Mouse (Mus musculus) left cerebral cortex, postnatal 10 days (tissue): Measurements from ENCODE around the gene Ccdc78. TPM values are rescaled to one million over a fixed set of nuclear protein-coding genes. Genes with fewer than 3 reads are reported as not detected.
"Not testable (repeated sequence)": the region's sequence is repeated elsewhere in the genome, so short reads cannot be mapped to it uniquely, and the experiment has no call there.

ENCODE experiments used
- DNase-seq, 2 experiments: peaks; one replicate each; pipeline ENCODE4 v3.0.0; 2021 to 2022; ENCODE audit warnings: low spot score in 2 of 2, mixed read lengths in 1 of 2; ENCODE audit errors: extremely low spot score in 1 of 2
- intact Hi-C: fragments of 180-260 bp; cut with DNase I; formaldehyde crosslinking; loops from one replicate; pipeline ENCODE4 v1.15.1; 2025
- total RNA-seq, 2 experiments: library from RNA; stranded (reverse); gene quantifications; 2 replicates each; pipeline ENCODE4 v1.2.3; 2021

Gene Ccdc78
- total RNA-seq, 2 experiments from 2014 or later = 0.16 TPM; not detected in 1

- no peak for DNase-seq
- intact Hi-C loops = no loop called here
Measured at GRCm38 (mm10) chr17:25806507-25806906, 20.1 kb downstream of the Ccdc78 start.

DNA sequence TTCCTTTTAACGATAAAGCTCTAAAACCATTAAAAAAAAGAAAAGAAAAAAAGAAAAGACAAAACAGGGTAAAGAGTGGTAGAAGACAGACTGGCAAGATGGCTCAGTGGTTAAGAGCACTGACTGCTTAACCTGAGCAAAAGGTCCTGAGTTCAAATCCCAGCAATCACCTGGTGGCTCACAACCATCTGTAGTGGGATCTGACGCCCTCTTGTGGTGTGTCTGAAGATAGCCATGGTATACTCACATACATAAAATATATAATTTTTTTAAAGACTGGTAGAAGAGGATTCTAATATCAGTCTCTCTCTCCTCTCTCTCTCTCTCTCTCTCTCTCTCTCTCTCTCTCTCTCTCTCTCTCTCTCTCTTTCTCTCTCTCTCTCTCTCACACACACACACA lies 21.1 kb downstream of the Ccdc78 start:
- DNase-seq, intact Hi-C loops: not testable (repeated sequence)

GRCm38 (mm10) chr17:25808028-25808427 lies 21.6 kb downstream of the Ccdc78 start:
- no peak for DNase-seq
- intact Hi-C loops = no loop called here

DNA sequence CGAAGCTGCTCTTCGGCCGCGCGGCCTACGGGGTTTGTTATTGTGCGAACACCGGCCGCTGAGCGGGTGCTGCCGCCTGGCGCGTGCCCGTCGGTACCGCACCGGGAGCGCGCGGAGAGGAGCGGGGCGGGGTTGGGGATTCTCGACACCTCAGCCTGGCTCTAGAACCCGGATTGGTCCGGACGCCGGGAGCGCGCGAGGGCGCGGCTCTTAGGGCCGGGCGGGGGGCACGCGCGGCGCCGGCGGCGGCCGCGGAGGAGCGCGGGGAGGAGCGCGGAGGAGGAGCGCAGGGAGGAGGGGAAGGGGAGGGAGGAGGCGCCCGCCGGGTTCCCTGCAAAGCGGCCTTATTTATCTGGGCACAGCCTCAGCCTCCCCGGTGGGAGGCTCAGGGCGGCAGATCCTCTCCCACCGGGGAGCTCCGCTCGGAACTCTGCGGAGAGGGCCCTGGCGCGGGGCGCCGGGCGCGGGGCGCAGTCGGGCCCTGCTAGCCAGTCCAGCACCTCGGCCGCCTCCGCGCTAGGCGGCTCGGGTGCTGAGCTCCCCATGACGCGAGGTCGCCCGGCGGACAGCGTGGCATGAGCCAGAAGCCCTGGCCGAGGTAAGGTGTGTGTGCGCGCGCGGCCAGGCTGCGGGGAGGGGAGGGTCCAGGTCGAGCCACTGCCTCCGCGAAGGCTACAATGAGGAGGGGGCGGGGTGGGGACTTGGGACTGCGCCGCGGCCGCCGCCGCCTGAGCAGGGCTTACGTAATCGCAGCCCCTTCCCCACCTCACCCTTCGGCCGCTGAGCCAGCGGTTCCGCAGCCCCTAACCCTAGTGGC lies 22.6 kb downstream of the Ccdc78 start, which contains the start of gene Fbxl16:
Gene Fbxl16 (plus strand): TSS at position 297 of the 817 bp plus-strand sequence.
- intact Hi-C loops = no loop called here
- DNase-seq = peak; percentile 87 to 90

DNA sequence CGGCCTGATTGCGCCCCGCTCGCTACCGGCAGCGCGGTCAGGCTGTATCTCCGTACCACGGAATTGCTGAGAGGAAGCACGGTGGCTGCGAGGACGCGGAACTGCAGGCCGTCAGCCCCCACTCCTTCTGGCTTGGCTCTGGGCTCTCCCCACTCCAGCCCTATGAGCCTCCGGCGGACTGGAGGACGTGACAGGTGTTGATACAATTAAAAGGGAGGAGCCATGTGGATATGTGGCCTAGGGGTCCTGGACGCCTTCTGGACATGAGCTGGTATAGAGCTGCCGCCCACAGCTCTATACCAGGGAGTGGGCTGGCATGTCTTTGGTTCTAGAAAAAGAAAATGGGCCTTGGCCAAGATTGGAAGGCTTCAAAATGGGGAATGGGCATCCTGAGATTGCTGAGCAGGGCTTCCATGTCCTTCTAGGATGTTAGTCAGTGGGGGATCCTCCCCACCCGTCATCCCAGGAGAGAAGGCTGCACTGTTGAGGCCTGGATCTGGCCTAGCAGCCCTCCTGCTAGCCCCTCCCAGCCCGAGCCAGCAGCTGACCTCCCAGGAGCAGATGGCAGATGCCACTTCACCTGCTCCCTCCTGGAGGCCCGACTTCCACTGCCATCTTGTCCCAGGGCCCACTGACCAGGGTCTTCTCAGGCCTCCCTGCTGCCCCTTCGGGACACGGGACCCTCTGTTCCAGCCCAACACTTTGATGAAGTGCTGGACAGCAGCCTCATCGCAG lies 23.4 kb downstream of the Ccdc78 start:
- peak in 1 of 2 experiments; percentile 63 for DNase-seq
- intact Hi-C loops = no loop called here

GRCm38 (mm10) chr17:25810890-25811289 lies 24.5 kb downstream of the Ccdc78 start:
- intact Hi-C loops = no loop called here

GRCm38 (mm10) chr17:25813471-25813870 lies 27.1 kb downstream of the Ccdc78 start:
- intact Hi-C loops = no loop called here
- peak in 1 of 2 experiments; percentile 88 for DNase-seq

More at GRCm38 (mm10) chr17:25810890-25811289, 24.5 kb downstream of the Ccdc78 start:
- DNase-seq = no peak

- intact Hi-C loops = no loop called here
- DNase-seq = no peak
Measured at GRCm38 (mm10) chr17:25817662-25818061, 31.3 kb downstream of the Ccdc78 start.

DNA sequence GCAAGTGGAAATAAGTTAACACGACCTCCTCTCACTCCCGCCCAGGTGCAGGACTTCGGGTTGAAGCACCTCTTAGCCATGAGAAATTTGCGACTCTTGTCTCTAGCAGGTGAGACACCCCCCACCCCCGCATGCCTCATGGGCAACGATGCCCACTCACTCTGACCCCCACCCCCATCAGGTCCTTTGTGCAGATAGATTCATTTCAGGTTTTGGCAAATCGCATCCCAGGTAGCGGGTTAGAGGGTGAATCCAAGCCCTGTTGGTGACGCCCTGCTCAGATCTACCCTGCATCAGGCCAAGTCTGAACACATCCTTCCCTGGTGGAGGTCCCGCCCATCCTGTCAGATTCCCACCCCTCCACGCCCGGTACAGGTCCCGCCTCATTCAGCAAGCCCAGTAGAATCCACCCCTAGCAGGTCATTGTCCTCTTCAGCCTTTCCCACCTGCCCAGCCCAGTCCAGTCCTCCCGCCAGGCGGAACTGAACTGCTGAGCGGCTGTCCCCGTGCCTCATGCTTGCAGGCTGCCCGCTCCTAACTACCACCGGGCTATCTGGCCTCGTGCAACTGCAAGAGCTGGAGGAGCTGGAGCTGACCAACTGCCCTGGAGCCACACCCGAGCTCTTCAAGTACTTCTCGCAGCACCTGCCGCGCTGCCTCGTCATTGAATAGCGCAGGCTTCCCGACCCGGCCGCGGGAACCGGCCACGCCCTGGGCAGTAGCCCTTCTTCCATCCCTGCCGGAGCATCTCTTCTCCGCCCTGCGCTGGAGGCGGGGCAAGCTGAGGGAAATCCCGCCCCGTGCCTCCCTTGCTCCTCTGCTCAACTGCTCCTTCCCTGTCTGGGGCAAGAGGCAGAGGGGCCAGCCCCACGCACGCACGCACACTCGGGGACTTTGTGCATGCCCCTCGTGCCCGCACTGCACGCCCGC lies 32.7 kb downstream of the Ccdc78 start:
- DNase-seq = peak in 1 of 2 experiments; percentile 41
- intact Hi-C loops = no loop called here

GRCm38 (mm10) chr17:25823452-25823851 lies 37.1 kb downstream of the Ccdc78 start, which contains the start of gene Wdr24:
Gene Wdr24, plus strand, starts transcription at chr17:25823627.
- peak; percentile 80 to 86 for DNase-seq
- intact Hi-C loops = no loop called here

DNA sequence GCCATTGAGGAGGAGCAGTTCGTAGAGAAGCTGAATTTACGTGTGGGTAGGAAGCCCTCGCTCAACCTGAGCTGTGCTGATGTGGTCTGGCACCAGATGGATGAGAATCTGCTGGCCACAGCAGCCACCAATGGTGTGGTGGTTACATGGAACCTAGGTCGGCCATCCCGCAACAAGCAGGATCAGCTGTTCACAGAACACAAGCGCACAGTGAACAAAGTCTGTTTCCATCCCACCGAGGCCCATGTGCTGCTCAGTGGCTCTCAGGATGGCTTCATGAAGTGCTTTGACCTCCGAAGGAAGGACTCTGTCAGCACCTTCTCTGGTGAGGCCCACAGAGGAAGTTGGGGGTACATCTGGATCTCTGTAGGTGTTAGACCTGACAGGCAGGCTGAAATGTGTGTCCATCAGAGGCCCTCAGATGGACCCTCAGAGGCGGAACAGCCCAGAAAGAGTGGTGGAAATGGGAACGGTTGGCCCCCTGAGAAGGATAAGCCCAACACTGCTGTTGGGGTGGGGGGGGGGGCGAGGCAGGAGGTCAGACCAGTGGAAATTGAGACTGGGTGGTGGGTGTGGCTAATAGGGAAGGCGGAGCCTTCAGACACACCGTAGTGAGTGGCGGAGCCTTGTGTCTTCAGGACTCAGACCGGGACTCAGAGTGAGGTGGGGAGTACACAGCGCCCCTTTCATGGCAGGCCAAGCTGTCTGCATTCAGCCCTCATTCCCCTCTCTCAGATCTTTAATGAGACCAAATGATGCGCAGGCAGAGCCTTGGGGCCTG lies 38.2 kb downstream of the Ccdc78 start:
- peak in 1 of 2 experiments; percentile 29 for DNase-seq
- intact Hi-C loops = no loop called here

DNA sequence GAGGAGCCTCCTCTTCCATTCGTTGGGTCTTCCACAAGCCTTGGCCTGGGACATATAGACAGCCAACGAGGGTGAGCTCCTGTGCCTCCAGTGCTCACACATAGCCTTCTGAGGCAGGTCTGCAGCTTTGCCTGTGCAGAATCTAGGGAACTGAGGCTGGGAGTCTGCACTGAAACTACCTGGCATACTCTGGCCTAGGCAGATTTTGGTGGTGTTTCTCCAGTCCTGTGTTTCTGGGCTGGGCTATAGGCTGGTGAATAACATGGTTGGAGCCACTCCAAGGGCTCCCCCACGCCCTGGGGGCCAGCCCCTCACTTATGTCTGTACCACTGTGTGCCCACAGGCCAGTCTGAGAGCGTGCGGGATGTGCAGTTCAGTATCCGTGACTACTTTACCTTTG lies 38.9 kb downstream of the Ccdc78 start:
- DNase-seq = peak in 1 of 2 experiments; percentile 22
- intact Hi-C loops = no loop called here

- intact Hi-C loops = no loop called here
- no peak for DNase-seq
Measured at GRCm38 (mm10) chr17:25825984-25826570, 39.7 kb downstream of the Ccdc78 start.

DNA sequence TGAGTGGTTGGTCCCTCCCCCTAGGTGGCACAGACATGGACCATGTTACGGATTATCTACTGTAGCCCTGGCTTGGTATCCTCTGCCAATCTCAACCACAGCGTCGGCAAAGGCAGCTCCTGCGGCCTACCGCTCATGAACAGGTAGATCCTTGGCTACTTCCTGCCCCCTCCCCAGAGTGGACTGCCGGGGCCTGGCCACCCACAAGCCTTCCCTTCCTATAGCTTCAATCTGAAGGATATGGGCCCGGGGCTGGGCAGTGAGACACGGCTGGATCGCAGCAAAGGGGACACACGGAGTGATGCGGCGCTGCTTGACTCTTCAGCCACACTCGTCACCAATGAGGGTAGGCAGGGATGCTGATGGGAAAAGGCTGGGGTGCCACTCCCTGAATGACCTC lies 40.6 kb downstream of the Ccdc78 start:
- peak in 1 of 2 experiments; percentile 23 for DNase-seq

DNA sequence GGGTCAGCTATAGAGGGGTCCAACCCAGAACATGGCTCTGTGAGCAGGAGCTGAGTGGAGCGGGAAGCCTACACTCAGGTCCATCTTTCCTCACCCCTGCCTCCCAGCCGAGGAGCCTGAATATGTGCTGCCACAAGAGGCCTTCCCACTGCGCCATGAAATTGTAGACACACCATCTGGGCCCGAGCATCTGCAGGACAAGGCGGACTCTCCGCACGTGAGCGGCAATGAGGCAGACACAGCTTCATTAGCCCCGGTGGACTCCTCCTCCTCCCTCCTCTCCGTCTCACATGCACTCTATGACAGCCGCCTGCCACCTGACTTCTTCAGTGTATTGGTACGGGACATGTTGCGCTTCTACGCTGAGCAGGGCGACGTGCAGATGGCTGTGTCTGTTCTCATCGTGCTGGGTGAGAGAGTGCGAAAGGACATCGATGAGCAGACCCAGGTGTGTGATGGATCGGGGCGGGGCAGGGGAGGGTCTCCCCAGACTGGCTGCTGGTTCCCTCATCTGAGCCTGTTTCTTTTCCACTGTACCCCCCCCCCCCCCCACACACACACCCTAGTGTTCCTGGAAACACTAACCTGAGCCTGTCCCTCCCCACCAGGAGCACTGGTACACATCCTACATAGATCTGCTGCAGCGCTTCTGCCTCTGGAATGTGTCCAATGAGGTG lies 41.3 kb downstream of the Ccdc78 start:
- intact Hi-C loops = no loop called here
- DNase-seq = peak in 1 of 2 experiments; percentile 30

More for the DNA sequence above, 40.6 kb downstream of the Ccdc78 start:
- intact Hi-C loops = no loop called here

DNA sequence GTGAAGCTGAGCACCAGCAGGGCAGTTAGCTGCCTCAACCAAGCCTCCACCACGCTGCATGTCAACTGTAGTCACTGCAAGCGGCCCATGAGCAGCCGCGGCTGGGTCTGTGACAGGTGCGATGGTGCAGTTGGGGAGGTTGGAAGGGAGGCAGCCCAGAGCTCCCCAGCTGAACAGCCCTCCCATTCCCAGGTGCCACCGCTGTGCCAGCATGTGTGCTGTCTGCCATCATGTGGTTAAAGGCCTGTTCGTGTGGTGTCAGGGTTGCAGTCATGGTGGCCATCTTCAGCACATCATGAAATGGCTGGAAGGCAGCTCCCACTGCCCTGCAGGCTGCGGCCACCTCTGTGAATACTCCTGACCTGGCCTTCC lies 41.8 kb downstream of the Ccdc78 start:
- intact Hi-C loops = no loop called here
- DNase-seq = peak in 1 of 2 experiments; percentile 45
